Mouse (Mus musculus) left cerebral cortex, postnatal 25 days (tissue): ENCODE data around the gene Gm20883. TPM values are rescaled to one million over a fixed set of nuclear protein-coding genes. Genes with fewer than 3 reads are reported as not detected.
"Not testable (repeated sequence)": the region's sequence is repeated elsewhere in the genome, so short reads cannot be mapped to it uniquely, and the experiment has no call there.

Source experiments
- DNase-seq, 2 experiments: peaks; one replicate each; pipeline ENCODE4 v3.0.0; 2022; ENCODE audit warnings: low spot score in 2 of 2, mixed read lengths in 1 of 2
- intact Hi-C: fragments of 180-260 bp; cut with DNase I; formaldehyde crosslinking; loops from one replicate; pipeline ENCODE4 v1.15.1; 2025
- total RNA-seq, 2 experiments: library from RNA; stranded (reverse); gene quantifications; 2 replicates each; pipeline ENCODE4 v1.2.3; 2021

The Gm20883 gene
- total RNA-seq, result not detected

DNA sequence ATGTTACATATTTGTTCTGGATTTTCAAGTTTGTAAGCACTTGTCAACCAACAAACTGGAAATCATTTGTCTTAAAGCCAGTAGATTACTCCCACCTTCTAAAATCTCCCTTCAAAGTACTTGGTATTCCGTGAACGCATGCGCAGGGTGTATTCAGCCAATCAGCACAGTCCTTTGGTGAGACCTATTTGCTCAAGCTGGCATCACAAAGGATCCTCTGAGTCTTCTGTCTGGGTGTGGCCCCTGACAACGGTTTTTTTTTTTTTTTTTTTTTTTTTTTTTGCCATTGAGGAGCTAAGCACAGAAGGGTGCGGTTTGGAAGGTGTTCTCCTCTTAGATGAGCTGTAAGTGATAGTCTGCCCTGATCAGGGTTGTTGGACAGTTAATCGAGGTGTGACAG is at the start of gene Gm20883:
Gm20883 (plus strand) TSS at position 301 of the 400 bp plus-strand sequence.
- DNase-seq, intact Hi-C loops: not testable (repeated sequence)
